Mouse (Mus musculus) CD4-positive, CD25-positive, alpha-beta regulatory T cell, adult 4 months (primary cell): ENCODE measurements around the gene Micu2. TPM values are rescaled to one million over a fixed set of nuclear protein-coding genes. Genes with fewer than 3 reads are reported as not detected.

Source experiments
- ATAC-seq: one replicate; pipeline ENCODE4 v1.8.0; 2017
- polyA plus RNA-seq, 2 experiments: library from polyadenylated mRNA; unstranded; fragments of 100-300 nt; shearing (Covaris generic); gene quantifications; one replicate each; pipeline ENCODE4 v1.2.1; 2017

Gene Micu2
- 10 to 100 TPM; 12.6 to 19.2 TPM for polyA plus RNA-seq

GRCm38 (mm10) chr14:57998526-57999401 is at the start of gene Micu2:
Gene Micu2 (minus strand): TSS chr14:57999262.
- peak; percentile 99 for ATAC-seq

GRCm38 (mm10) chr14:58046639-58047284 is 47.7 kb upstream of the Micu2 start:
- ATAC-seq = no peak

GRCm38 (mm10) chr14:58036174-58036573 is 37.1 kb upstream of the Micu2 start:
- ATAC-seq = no peak

GRCm38 (mm10) chr14:58034567-58034966 is 35.5 kb upstream of the Micu2 start:
- no peak for ATAC-seq

GRCm38 (mm10) chr14:58018869-58019268 is 19.8 kb upstream of the Micu2 start:
- no peak for ATAC-seq

- ATAC-seq = no peak
Observed at GRCm38 (mm10) chr14:58003852-58004251, 4.8 kb upstream of the Micu2 start.

- no peak for ATAC-seq
Observed at GRCm38 (mm10) chr14:58002161-58002560, 3.1 kb upstream of the Micu2 start.

GRCm38 (mm10) chr14:57999402-57999734 is 306 bp upstream of the Micu2 start:
- no peak for ATAC-seq

GRCm38 (mm10) chr14:57997431-57997830 is 1.6 kb downstream of the Micu2 start:
- ATAC-seq = no peak

GRCm38 (mm10) chr14:57996210-57996609 is 2.9 kb downstream of the Micu2 start:
- ATAC-seq = no peak

- ATAC-seq = no peak
Observed at GRCm38 (mm10) chr14:57991761-57992160, 7.3 kb downstream of the Micu2 start.

GRCm38 (mm10) chr14:57989162-57989561 is 9.9 kb downstream of the Micu2 start:
- no peak for ATAC-seq

GRCm38 (mm10) chr14:57985780-57986179 is 13.3 kb downstream of the Micu2 start:
- no peak for ATAC-seq

GRCm38 (mm10) chr14:57982450-57982849 is 16.6 kb downstream of the Micu2 start:
- ATAC-seq = no peak

- ATAC-seq = no peak
Observed at GRCm38 (mm10) chr14:57981720-57982418, 17.2 kb downstream of the Micu2 start.

GRCm38 (mm10) chr14:57980776-57981175 is 18.3 kb downstream of the Micu2 start:
- no peak for ATAC-seq

GRCm38 (mm10) chr14:57980179-57980578 is 18.9 kb downstream of the Micu2 start:
- ATAC-seq = no peak

- no peak for ATAC-seq
Observed at GRCm38 (mm10) chr14:57978144-57978543, 20.9 kb downstream of the Micu2 start.

- no peak for ATAC-seq
Observed at GRCm38 (mm10) chr14:57975656-57976055, 23.4 kb downstream of the Micu2 start.

GRCm38 (mm10) chr14:57971986-57972525 is 27.0 kb downstream of the Micu2 start:
- no peak for ATAC-seq

- no peak for ATAC-seq
Observed at GRCm38 (mm10) chr14:57968873-57969272, 30.2 kb downstream of the Micu2 start.

GRCm38 (mm10) chr14:57967080-57967797 is 31.8 kb downstream of the Micu2 start:
- no peak for ATAC-seq
